Mouse (Mus musculus): ENCODE measurements at regions not wholly inside any gene's neighbourhood (a gene's known extent, or its start where the extent isn't known, plus 50 kb on each side); places are given as distances from the start of the nearest gene placed in this dataset.

DNA sequence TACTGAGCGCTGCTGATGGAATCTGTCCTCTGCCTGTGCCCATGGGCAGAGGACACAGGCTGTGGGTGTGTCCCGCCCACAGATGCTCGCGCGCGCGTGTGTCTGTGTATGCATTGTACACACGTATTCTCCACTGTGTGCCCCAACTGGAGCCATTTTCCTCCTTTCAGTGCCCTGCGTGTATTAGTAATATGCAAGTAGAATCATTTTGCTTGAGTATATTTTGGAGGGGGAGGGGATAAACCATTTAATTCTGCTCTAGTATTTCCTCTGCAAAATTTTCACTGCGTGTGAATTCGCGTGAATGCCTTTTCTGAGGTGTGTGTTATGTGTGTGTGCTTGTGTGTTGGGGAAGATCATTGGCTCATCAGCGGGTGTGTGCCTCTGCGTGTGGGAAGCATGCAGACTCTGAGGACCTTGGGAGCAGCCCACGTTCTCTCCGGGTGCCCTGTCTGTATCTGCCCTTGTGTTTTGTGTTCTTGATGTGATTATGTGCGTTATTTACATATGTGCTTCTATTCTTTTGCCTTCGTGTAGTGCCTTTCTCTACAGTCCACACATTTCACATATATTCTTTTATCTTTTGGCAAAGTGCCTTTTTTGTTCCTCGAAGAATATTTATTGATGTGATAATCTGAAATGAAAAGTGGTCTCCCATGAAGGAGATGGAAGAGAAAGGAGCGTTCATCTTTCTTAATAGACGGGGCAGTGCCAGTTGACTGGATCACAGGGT is 125.3 kb downstream of the Tmem161b start:
- TF ChIP-seq CTCF (conservative IDR thresholded peaks at IDR 0.05; ENCODE audit: insufficient read depth, insufficient read length, low read depth, low read length) (no peak), POLR2A (IDR thresholded peaks at IDR 0.05; ENCODE audit: low read depth, low read length) (no peak)

Data from kidney, adult 2 months (tissue).